Mouse (Mus musculus) left cerebral cortex, adult 8-10 months (tissue): ENCODE data around the gene Scyl1. TPM values are rescaled to one million over a fixed set of nuclear protein-coding genes. Genes with fewer than 3 reads are reported as not detected.

ENCODE experiments used
- DNase-seq, 2 experiments: peaks; one replicate each; pipeline ENCODE4 v3.0.0; 2022; ENCODE audit warnings: low spot score in 2 of 2
- total RNA-seq, 4 experiments: library from RNA; stranded (reverse); gene quantifications; 2 replicates each; pipeline ENCODE4 v1.2.4; 2022

Scyl1 gene
- total RNA-seq, 4 experiments from 2014 or later: 88.9 to 100 (median 94.9) TPM

- no peak for DNase-seq
Observed at GRCm38 (mm10) chr19:5721233-5721632, 50.0 kb downstream of the Scyl1 start.

- no peak for DNase-seq
Observed at GRCm38 (mm10) chr19:5716955-5717354, 54.3 kb downstream of the Scyl1 start.

- DNase-seq: no peak
Observed at GRCm38 (mm10) chr19:5715793-5716688, 55.2 kb downstream of the Scyl1 start.

GRCm38 (mm10) chr19:5713730-5714129, 57.5 kb downstream of the Scyl1 start:
- no peak for DNase-seq

- DNase-seq: no peak
Observed at GRCm38 (mm10) chr19:5713255-5713654, 58.0 kb downstream of the Scyl1 start.

GRCm38 (mm10) chr19:5711907-5712460, 59.2 kb downstream of the Scyl1 start:
- no peak for DNase-seq

GRCm38 (mm10) chr19:5711218-5711617, 60.0 kb downstream of the Scyl1 start:
- DNase-seq: no peak

GRCm38 (mm10) chr19:5710581-5710980, 60.6 kb downstream of the Scyl1 start:
- DNase-seq: no peak

GRCm38 (mm10) chr19:5710068-5710467, 61.2 kb downstream of the Scyl1 start:
- DNase-seq: no peak

Other genes starting within 250 kb of the Scyl1 start
- not detected for gene Ovol1, start 210.8 kb downstream of the Scyl1 start, total RNA-seq
- gene Ap5b1, start 203.4 kb downstream of the Scyl1 start, total RNA-seq: 1 to 10 TPM; 6.9 to 9.1 (median 7.8) TPM
- 10 to 100 TPM; 68.0 to 88.2 (median 72.1) TPM for gene Rnaseh2c, start 169.5 kb downstream of the Scyl1 start, total RNA-seq
- gene Kat5, start 161.2 kb downstream of the Scyl1 start, total RNA-seq: 100 to 1,000 TPM in 1 of 4 experiments, 10 to 100 TPM in 3; 87.3 to 115 (median 97.0) TPM
- gene Rela, start 133.9 kb downstream of the Scyl1 start, total RNA-seq: 10 to 100 TPM; 22.5 to 25.3 (median 23.7) TPM
- gene Sipa1, start 107.7 kb downstream of the Scyl1 start, total RNA-seq: 10 to 100 TPM; 12.5 to 20.7 (median 14.9) TPM
- gene Map3k11, start 82.7 kb downstream of the Scyl1 start, total RNA-seq: 10 to 100 TPM; 19.0 to 20.2 (median 19.7) TPM
- gene Pcnx3, start 82.5 kb downstream of the Scyl1 start, total RNA-seq: 10 to 100 TPM; 74.4 to 86.8 (median 80.3) TPM
- gene Kcnk7, start 67.1 kb downstream of the Scyl1 start, total RNA-seq: under 1 TPM in 1 of 4 experiments, not detected in 3; 0.37 TPM
- 10 to 100 TPM; 15.8 to 22.9 (median 19.9) TPM for gene Ehbp1l1, start 45.1 kb downstream of the Scyl1 start, total RNA-seq
- gene Fam89b, start 41.8 kb downstream of the Scyl1 start, total RNA-seq: 10 to 100 TPM; 24.9 to 30.9 (median 26.1) TPM
- gene Ltbp3, start 30.5 kb downstream of the Scyl1 start, total RNA-seq: 10 to 100 TPM; 35.0 to 42.2 (median 41.3) TPM
- gene Frmd8, start 103.9 kb upstream of the Scyl1 start, total RNA-seq: 10 to 100 TPM; 12.1 to 19.9 (median 13.7) TPM
- gene Slc25a45, start 106.4 kb upstream of the Scyl1 start, total RNA-seq: 1 to 10 TPM; 3.2 to 5.1 (median 4.1) TPM
- gene Tigd3, start 122.7 kb upstream of the Scyl1 start, total RNA-seq: 1 to 10 TPM; 3.9 to 5.6 (median 5.0) TPM
- 10 to 100 TPM; 76.4 to 87.8 (median 81.6) TPM for gene Dpf2, start 141.6 kb upstream of the Scyl1 start, total RNA-seq
- 1 to 10 TPM; 6.1 to 7.4 (median 6.4) TPM for gene Cdc42ep2, start 153.4 kb upstream of the Scyl1 start, total RNA-seq
- 1 to 10 TPM; 4.4 to 6.6 (median 5.6) TPM for gene Pola2, start 192.8 kb upstream of the Scyl1 start, total RNA-seq
- gene Slc22a20, start 214.7 kb upstream of the Scyl1 start, total RNA-seq: not detected
- gene Capn1, start 244.5 kb upstream of the Scyl1 start, total RNA-seq: 10 to 100 TPM; 25.6 to 31.5 (median 28.0) TPM